Mouse (Mus musculus) small intestine, adult 2 months (tissue): ENCODE measurements around the gene Dock6. TPM values are rescaled to one million over a fixed set of nuclear protein-coding genes. Genes with fewer than 3 reads are reported as not detected.
A peak's percentile ranks its signal among the peaks of the same experiment; 100 is the strongest.
"Not testable (repeated sequence)": the region's sequence is repeated elsewhere in the genome, so short reads cannot be mapped to it uniquely, and the experiment has no call there.

Source experiments
- H3K27ac ChIP-seq: fragments of 200-500 bp; 2 replicates; pipeline ENCODE4 v1.5.1; 2012; ENCODE audit warnings: low read depth, low read length, control low read depth, inconsistent platforms; ENCODE audit not compliant: insufficient read depth
- H3K27me3 ChIP-seq: fragments of 200-500 bp; 2 replicates; pipeline ENCODE4 v1.6.1; 2012; ENCODE audit warnings: mild to moderate bottlenecking, moderate library complexity, low read length, inconsistent platforms; ENCODE audit not compliant: control insufficient read depth, insufficient read depth
- H3K36me3 ChIP-seq: fragments of 200-500 bp; 2 replicates; pipeline ENCODE4 v1.6.1; 2012; ENCODE audit warnings: mild to moderate bottlenecking, low read length, control low read depth, inconsistent platforms; ENCODE audit not compliant: control insufficient read depth, insufficient read depth
- H3K4me1 ChIP-seq: fragments of 200-500 bp; 2 replicates; pipeline ENCODE4 v1.6.1; 2012; ENCODE audit warnings: low read length, inconsistent platforms, mixed read lengths; ENCODE audit not compliant: control insufficient read depth, insufficient read depth, insufficient read length
- H3K4me3 ChIP-seq: fragments of 200-500 bp; 2 replicates; pipeline ENCODE4 v1.5.1; 2012; ENCODE audit warnings: low read depth, mild to moderate bottlenecking, control low read depth, inconsistent platforms, low read length, moderate library complexity
- CTCF ChIP-seq: fragments of 200-500 bp; IDR thresholded peaks from 2 replicates; pipeline ENCODE4 v1.5.1; 2012; ENCODE audit warnings: low read depth, mild to moderate bottlenecking, control low read depth, inconsistent platforms, low read length, moderate library complexity, mixed read lengths; ENCODE audit not compliant: insufficient replicate concordance, insufficient read length; ENCODE audit errors: extremely low read depth
- POLR2A ChIP-seq: fragments of 200-500 bp; IDR thresholded peaks from 2 replicates; pipeline ENCODE4 v1.6.1; 2012; ENCODE audit warnings: low read depth, mild to moderate bottlenecking, control low read depth, inconsistent platforms, low read length, moderate library complexity
- WGBS: fragments of 180-500 bp; shearing (Covaris S2); methylation state at CpG from one replicate; pipeline ENCODE4 v1.1.7; 2018; 5-methylcytosine and 5-hydroxymethylcytosine counted together
- polyA plus RNA-seq: library from polyadenylated mRNA; depleted of rRNA; stranded (reverse); fragments of >200 nt; gene quantifications from 2 replicates; pipeline ENCODE4 v1.2.3, GENCODE M21; 2012

Gene Dock6
- polyA plus RNA-seq, 1 experiment: 73.5 TPM

DNA sequence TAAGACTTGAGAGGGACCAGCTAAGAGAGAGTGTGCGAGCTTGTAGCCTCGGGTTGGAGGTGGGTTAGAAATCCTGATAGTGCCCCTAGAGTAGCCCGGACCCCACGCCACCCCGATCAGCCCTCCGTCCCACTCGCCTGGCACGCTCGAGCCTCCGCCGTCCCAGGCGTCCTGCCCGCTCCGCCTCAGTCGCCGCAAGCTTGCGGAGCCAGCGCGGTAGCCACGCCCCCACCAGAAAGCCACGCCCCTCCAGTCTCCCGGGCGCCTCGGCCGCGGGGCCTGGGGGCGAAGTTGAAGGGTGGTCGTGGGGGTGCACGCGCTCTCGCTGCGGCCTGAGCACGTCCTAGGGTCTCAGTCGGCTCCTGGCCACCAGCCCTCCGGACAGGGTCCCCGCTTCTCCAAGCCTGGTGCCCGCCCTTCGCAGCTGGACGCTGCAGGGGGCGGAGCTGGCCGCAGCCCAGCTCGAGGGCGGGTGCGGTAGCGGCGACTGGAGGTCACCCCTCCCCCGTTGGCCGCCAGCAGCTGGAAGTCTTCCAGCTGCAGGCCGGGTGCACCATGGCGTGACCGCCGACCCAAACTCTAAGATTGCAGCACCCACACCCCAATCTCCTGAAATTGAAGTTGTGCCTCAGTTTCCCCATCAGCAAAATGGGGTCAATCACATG is 54.0 kb downstream of the Dock6 start, which contains the start of gene Kank2:
Gene Kank2, minus strand, starts transcription at position 400 of the 665 bp plus-strand sequence.
- TF ChIP-seq CTCF: no peak
- peak; percentile 52; the same call in 1 of the 2 replicates for TF ChIP-seq POLR2A
- peaks cover 7% of the 10 kb centered on the region; the same call in 1 of the 2 replicates for H3K36me3 ChIP-seq
- H3K27me3 ChIP-seq: no peaks in the 10 kb centered on the region
- under 1% methylated on average over 52 of the region's 52 CpGs for WGBS
- peaks cover 7% of the 10 kb centered on the region for H3K4me1 ChIP-seq
- peak within 1 kb of the TSS; percentile 81 for H3K4me3 ChIP-seq
- peak within 1 kb of the TSS; percentile 57 for H3K27ac ChIP-seq

DNA sequence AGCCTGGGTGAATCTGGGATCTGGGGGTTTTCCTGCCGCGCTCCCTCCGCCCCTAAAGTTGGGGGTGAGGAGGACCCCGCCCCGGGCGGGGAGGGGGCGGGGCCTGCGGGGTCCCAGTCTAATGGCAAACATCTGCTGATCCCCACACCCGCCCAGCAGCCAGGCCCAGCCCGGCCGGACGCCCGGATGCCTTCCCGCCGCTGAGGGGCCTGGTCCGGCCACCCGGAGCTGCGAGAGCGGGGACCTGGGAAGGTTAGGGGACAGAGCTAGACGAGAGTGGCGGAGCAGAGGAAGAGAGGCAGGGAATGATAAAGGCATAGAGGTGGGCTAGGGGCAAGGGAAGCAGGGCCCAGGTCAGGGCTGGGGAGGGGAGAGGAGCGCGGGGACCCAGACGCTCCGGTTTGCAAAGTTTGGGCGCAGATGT is 54.5 kb downstream of the Dock6 start:
- 3% methylated on average over 25 of the region's 26 CpGs for WGBS
- Histone ChIP-seq H3K36me3 (peaks cover 7% of the 10 kb centered on the region; the same call in 1 of the 2 replicates), H3K27me3 (no peaks in the 10 kb centered on the region), H3K4me3 (peak overlapping the region; percentile 81), H3K27ac (peak overlapping the region; percentile 57), H3K4me1 (peaks cover 7% of the 10 kb centered on the region)
- TF ChIP-seq CTCF (no peak), POLR2A (no peak; the same call in 1 of the 2 replicates)

DNA sequence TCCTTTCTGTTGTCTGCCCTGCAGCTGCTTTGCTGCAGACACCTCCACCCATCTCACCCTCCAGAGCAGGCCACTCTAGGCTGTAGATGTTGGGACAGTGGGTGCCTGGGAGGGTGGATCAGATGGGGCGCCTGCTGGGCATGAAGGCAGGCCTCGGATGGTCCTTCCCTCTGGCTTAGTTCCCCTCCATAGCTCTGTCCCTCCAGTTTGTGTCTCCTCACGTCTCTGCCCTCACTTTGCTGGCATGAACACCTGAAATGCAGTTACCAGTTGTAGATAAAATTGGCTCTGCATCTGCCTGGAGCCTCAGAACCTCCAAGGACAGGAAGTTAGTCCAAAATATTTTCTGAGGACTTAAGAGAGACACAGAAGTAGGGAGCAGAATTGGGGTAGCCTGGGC is 55.5 kb downstream of the Dock6 start:
- Histone ChIP-seq H3K27ac (peak overlapping the region; percentile 54; the same call in 1 of the 2 replicates), H3K36me3 (peaks cover 7% of the 10 kb centered on the region; the same call in 1 of the 2 replicates), H3K4me1 (peaks cover 11% of the 10 kb centered on the region), H3K27me3 (no peaks in the 10 kb centered on the region), H3K4me3 (peak overlapping the region; percentile 20; the same call in 1 of the 2 replicates)
- TF ChIP-seq POLR2A (no peak), CTCF (no peak)
- WGBS: 72% methylated on average over 3 of the region's 3 CpGs

DNA sequence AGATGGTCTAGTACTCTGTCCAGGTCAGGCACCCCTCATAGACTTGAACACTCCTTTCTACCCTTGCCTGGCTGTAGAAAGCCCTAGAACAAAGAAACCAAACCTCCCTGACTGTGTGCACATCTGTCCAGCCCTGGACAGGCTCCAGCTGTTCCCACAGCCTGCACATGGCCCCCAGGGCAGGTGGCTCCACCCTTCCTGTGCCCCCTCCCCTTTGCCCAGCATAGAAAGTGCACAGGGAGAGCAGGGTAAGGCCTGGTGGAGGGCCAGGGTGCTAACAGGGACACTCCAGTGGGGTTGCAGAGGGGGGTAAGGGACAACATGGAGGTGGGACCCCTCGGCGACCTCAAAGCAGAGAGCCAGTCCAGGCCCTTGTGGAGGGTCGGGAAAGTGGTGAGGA is 56.2 kb downstream of the Dock6 start:
- Histone ChIP-seq H3K4me3 (peak overlapping the region; percentile 14), H3K4me1 (peaks cover 11% of the 10 kb centered on the region), H3K27ac (peak overlapping the region; percentile 42), H3K27me3 (no peaks in the 10 kb centered on the region), H3K36me3 (peaks cover 7% of the 10 kb centered on the region; the same call in 1 of the 2 replicates)
- 60% methylated on average over 3 of the region's 3 CpGs for WGBS
- TF ChIP-seq CTCF (no peak), POLR2A (no peak)

DNA sequence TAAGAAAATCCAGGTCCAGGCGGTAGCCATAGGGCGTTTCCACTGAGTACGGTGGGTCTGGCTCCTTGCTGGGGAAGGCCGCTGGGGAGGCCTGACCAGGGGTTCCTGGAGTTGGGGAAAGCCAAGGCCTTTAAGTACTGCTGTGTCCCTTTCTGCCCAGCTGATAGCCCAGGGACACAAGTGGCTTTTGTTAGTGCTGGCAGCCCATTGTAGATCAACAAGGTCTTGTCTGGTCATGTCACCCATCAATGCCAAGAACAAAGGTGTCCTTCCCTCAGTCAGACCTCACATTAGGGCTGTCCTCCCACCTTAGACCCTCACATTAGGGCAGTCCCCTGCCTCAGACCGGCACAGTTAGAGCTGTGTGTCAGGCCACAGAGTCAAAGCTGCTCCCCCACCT is 56.9 kb downstream of the Dock6 start:
- H3K36me3 ChIP-seq: peaks cover 7% of the 10 kb centered on the region; the same call in 1 of the 2 replicates
- H3K27me3 ChIP-seq: no peaks in the 10 kb centered on the region
- H3K4me1 ChIP-seq: peaks cover 11% of the 10 kb centered on the region
- TF ChIP-seq CTCF: no peak
- no peak for TF ChIP-seq POLR2A
- no peak overlapping the region for H3K4me3 ChIP-seq
- no peak overlapping the region for H3K27ac ChIP-seq
- WGBS: 91% methylated on average over 5 of the region's 5 CpGs

DNA sequence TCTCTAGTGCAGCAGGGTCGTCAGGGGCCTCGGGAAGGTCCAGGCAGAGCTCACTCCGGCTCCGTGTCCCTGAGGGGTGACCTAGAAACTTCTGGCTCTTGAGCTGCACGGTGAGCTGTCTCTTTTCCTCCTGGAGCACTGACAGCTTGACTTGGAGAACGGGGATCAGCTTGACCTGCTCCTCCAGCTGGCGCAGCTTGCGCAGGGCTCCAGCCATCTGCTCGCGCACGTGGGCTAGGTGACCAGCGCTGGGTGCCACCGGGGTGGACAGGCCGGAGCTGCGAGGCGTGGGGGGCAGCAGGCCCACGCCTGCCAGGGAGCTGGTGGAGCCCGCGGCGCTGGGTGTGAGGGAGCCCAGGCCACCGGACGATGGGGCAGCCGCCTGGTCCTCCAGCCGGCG is 57.5 kb downstream of the Dock6 start:
- TF ChIP-seq POLR2A (no peak), CTCF (no peak)
- no peak overlapping the region for H3K4me3 ChIP-seq
- peaks cover 7% of the 10 kb centered on the region; the same call in 1 of the 2 replicates for H3K36me3 ChIP-seq
- no peak overlapping the region for H3K27ac ChIP-seq
- no peaks in the 10 kb centered on the region for H3K27me3 ChIP-seq
- peaks cover 11% of the 10 kb centered on the region for H3K4me1 ChIP-seq
- WGBS: 96% methylated on average over 25 of the region's 25 CpGs

DNA sequence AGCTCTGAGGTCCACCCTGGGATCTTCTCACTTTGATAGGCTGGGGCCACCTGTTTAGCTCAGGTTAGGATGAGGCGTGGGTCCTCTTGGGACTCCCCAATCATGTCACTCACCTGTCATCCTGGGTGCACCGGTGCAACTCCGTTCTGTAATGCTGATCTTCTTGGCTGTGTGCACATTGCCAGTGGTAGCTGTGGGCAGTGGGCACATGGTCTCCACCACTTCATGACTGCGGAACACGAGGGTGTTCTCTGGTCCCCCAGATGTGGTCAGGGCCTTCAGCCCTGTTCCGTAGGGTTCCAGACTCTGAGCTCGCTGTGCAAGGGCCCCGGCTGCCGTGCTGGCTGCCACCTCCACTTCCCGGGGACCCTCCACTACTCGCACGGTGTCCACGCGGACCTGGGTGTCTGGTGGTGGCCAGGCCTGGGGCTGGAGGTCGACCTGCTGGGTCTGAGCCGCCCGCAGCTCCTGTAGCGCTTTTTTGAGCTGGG is 58.0 kb downstream of the Dock6 start:
- H3K27ac ChIP-seq: no peak overlapping the region
- H3K36me3 ChIP-seq: peaks cover 7% of the 10 kb centered on the region; the same call in 1 of the 2 replicates
- WGBS: 94% methylated on average over 18 of the region's 18 CpGs
- peaks cover 11% of the 10 kb centered on the region for H3K4me1 ChIP-seq
- H3K4me3 ChIP-seq: no peak overlapping the region
- no peaks in the 10 kb centered on the region for H3K27me3 ChIP-seq
- TF ChIP-seq CTCF (no peak), POLR2A (no peak)

DNA sequence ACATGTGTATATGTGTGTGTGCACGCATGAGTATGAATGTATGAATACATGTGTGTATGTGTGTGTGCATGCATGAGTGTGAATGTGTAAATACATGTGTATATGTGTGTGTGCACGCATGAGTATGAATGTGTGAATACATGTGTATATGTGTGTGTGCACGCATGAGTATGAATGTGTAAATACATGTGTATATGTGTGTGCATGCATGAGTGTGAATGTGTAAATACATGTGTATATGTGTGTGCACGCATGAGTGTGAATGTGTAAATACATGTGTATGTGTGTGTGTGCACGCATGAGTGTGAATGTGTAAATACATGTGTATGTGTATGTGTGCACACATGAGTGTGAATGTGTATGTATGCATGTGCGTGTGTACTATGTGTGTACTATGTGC is 58.9 kb downstream of the Dock6 start:
- H3K27me3 ChIP-seq, H3K4me3 ChIP-seq, H3K4me1 ChIP-seq, H3K27ac ChIP-seq, H3K36me3 ChIP-seq: not testable (repeated sequence)
- 94% methylated on average over 6 of the region's 6 CpGs for WGBS
